Mouse (Mus musculus) testis, adult 2 months (tissue): ENCODE measurements at regions not wholly inside any gene's neighbourhood (a gene's known extent, or its start where the extent isn't known, plus 50 kb on each side); places are given as distances from the start of the nearest gene placed in this dataset.

Experiments
- CTCF ChIP-seq: fragments of 200-500 bp; IDR thresholded peaks from 2 replicates; pipeline ENCODE4 v1.5.1; 2012; ENCODE audit warnings: low read depth, mild to moderate bottlenecking, inconsistent platforms, low read length, moderate library complexity; ENCODE audit not compliant: control insufficient read depth, insufficient read depth, insufficient replicate concordance
- POLR2A ChIP-seq: fragments of 200-500 bp; IDR thresholded peaks from 2 replicates; pipeline ENCODE4 v1.6.1; 2012; ENCODE audit warnings: low read depth, mild to moderate bottlenecking, inconsistent platforms, low read length, moderate library complexity; ENCODE audit not compliant: control insufficient read depth

- TF ChIP-seq CTCF (no peak), POLR2A (no peak)
Observed at GRCm38 (mm10) chr15:6059361-6059760, 240.2 kb upstream of the Dab2 start.
